Mouse (Mus musculus): ENCODE results near the gene Slc16a14. TPM values are rescaled to one million over a fixed set of nuclear protein-coding genes. Genes with fewer than 3 reads are reported as not detected.
"Not testable (repeated sequence)": the region's sequence is repeated elsewhere in the genome, so short reads cannot be mapped to it uniquely, and the experiment has no call there.

Slc16a14 gene
- polyA plus RNA-seq (2012; rRNA removed) (0.01 TPM in 1 of 2 replicates, not detected in the other), polyA plus RNA-seq (2014; fragmentation: Nextera tagmentation; extraction: Ambion mirVana) (not detected in 2 replicates)

DNA sequence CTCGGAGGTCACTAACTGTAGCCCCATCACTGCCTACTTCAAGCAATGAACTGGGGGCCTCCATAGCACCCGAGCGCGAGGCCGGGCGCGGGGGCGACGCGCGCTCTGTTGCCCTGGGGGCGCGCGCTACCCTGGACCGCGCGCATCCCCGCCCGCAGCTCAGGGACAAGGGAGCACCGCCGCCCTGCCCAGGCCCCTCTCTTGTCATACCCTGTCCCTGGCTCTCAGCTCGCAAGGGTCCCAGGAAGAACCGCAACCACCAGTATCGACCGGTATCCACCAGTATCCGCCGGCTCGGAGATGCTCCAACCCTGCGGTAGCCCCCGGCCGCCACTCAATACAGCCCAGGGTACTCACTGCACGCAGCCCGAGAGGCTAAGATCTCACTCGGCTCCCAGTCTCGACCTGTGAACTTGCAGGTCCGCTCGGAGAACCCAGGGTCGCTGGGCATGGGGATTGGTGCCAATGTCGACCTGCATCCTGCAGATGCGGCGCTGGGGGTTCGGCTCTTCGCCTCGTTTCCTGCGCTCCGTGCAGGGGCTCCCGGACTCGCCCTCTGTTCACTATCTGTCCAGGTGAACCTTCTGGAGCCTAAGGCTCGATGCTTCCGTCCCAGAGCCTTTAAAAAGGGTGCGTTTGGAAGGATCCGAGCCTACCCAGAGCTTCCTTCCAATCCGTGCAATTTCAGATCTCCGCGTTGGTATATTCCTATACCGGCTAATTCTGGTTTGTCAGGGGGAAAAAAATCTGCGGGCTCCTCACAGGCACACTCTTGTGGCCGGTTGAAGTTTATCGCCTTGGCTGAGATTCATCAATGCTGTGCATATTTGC lies at the start of gene Slc16a14:
Slc16a14 (minus strand) TSS at position 632 of the 831 bp plus-strand sequence.
- Histone ChIP-seq H3K4me2 (ENCODE audit: low read depth) (peak within 1 kb of the TSS; percentile 54), H3K27ac (no peak within 1 kb of the TSS), H3K36me3 (replicated peaks; ENCODE audit: control insufficient read depth, insufficient read depth, low read depth) (no peaks in the 10 kb centered on the region), H3K4me3 (ENCODE audit: insufficient read depth in 1 of 2, low read depth in 2 of 2, low read length in 2 of 2) (peak within 1 kb of the TSS; percentile 15 to 40), H3K9me3 (ENCODE audit: control insufficient read depth, low read length) (no peaks in the 10 kb centered on the region), H3K27me3 (ENCODE audit: control insufficient read depth, insufficient read depth, low read length) (peaks cover 17% of the 10 kb centered on the region), H3K4me1 (replicated peaks; ENCODE audit: control insufficient read depth in 2 of 2, insufficient read depth in 2 of 2, low read length in 1 of 2) (no peaks in the 10 kb centered on the region), H3K9ac (replicated peaks) (no peak within 1 kb of the TSS)
- no peak for DNase-seq (ENCODE audit: low read depth in 3 of 3, low spot score in 3 of 3)
- no peak for ATAC-seq (ENCODE audit: insufficient read depth)
- 0 out of 2 replicates have a peak, but pooled peaks have one; percentile 2 for TF ChIP-seq CTCF (IDR thresholded peaks at IDR 0.05; ENCODE audit: low read depth)
- TF ChIP-seq EP300 (IDR thresholded peaks at IDR 0.05; ENCODE audit: low read depth) = no peak
- WGBS (ENCODE audit: insufficient replicate concordance) = 1% methylated on average over 59 of the region's 59 CpGs

DNA sequence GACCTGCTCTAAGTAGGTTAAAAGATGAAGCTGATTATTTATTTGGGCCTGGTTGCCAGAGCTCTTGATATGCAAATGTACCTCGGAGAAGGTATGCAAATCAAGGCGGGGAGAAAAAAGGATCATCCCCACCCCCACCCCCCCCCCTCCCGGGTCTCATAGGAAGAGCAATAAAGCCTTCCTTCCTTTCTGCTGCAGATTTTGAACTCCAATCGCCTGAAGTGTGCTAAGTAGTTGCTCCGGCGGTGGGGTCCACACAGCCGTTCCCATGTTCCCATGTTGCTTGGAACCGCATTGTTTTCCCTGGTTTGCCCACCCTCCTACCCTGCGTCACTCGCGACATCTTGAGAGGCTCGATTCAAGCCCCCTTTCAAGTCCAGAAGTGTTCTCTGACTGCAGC lies 26.8 kb upstream of the Slc16a14 start:
- not testable (repeated sequence) for DNase-seq (ENCODE audit: low read depth in 3 of 3, low spot score in 3 of 3); H3K4me2 ChIP-seq (ENCODE audit: low read depth); H3K36me3 ChIP-seq (replicated peaks; ENCODE audit: control insufficient read depth, insufficient read depth, low read depth); ATAC-seq (ENCODE audit: insufficient read depth); H3K27me3 ChIP-seq (ENCODE audit: control insufficient read depth, insufficient read depth, low read length); H3K27ac ChIP-seq; H3K4me3 ChIP-seq (ENCODE audit: insufficient read depth in 1 of 2, low read depth in 2 of 2, low read length in 2 of 2); H3K9me3 ChIP-seq (ENCODE audit: control insufficient read depth, low read length); H3K4me1 ChIP-seq (replicated peaks; ENCODE audit: control insufficient read depth in 2 of 2, insufficient read depth in 2 of 2, low read length in 1 of 2); H3K9ac ChIP-seq (replicated peaks)
- 13% methylated on average over 12 of the region's 12 CpGs for WGBS (ENCODE audit: insufficient replicate concordance)

DNA sequence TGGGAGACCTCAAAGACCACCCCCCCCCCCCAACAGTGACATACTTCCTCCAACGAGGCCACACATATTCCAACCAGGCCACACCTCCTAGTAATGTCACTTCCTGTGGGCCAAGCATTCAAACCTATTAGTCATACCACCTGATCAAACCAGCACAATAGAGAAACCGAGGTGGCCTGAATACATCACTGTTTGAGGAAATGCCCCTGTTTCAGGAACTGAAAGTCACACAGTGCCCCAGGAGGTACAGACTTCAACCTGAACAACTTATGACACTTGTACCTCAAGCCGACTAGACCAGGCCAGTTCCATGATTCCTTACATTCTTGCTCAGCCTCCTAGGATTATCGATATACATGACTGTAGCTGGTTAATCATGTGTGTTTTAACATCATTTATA lies 22.8 kb upstream of the Slc16a14 start:
- not testable (repeated sequence) for H3K27me3 ChIP-seq (ENCODE audit: control insufficient read depth, insufficient read depth, low read length); H3K9ac ChIP-seq (replicated peaks); H3K9me3 ChIP-seq (ENCODE audit: control insufficient read depth, low read length); H3K4me3 ChIP-seq (ENCODE audit: insufficient read depth in 1 of 2, low read depth in 2 of 2, low read length in 2 of 2); H3K36me3 ChIP-seq (replicated peaks; ENCODE audit: control insufficient read depth, insufficient read depth, low read depth); ATAC-seq (ENCODE audit: insufficient read depth); H3K27ac ChIP-seq; DNase-seq (ENCODE audit: low read depth in 3 of 3, low spot score in 3 of 3); H3K4me2 ChIP-seq (ENCODE audit: low read depth); H3K4me1 ChIP-seq (replicated peaks; ENCODE audit: control insufficient read depth in 2 of 2, insufficient read depth in 2 of 2, low read length in 1 of 2)
- 50% methylated on average over 4 of the region's 4 CpGs for WGBS (ENCODE audit: insufficient replicate concordance)

DNA sequence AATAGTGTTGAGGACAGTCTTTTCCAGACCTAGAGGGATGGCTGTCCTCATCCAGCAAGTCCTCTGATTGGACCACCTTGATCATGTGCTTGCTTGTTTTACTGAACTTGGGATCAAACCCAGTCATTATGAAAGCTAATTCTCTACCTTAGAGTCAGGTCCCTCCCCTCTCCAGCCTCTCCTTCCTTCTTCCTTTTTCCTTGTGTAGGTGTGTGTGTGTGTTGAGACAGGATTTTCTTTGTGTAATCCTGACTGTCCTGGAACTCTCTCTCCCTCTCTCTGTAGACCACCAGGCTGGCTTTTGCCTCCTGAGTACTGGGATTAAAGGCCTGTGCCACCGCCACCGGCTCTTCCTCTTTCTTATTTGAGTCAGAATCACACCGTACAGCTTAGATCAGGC lies 21.8 kb upstream of the Slc16a14 start:
- H3K36me3 ChIP-seq (replicated peaks; ENCODE audit: control insufficient read depth, insufficient read depth, low read depth); DNase-seq (ENCODE audit: low read depth in 3 of 3, low spot score in 3 of 3); H3K4me3 ChIP-seq (ENCODE audit: insufficient read depth in 1 of 2, low read depth in 2 of 2, low read length in 2 of 2); ATAC-seq (ENCODE audit: insufficient read depth); H3K9me3 ChIP-seq (ENCODE audit: control insufficient read depth, low read length); H3K4me2 ChIP-seq (ENCODE audit: low read depth); H3K4me1 ChIP-seq (replicated peaks; ENCODE audit: control insufficient read depth in 2 of 2, insufficient read depth in 2 of 2, low read length in 1 of 2); H3K27me3 ChIP-seq (ENCODE audit: control insufficient read depth, insufficient read depth, low read length); H3K9ac ChIP-seq (replicated peaks); H3K27ac ChIP-seq: not testable (repeated sequence)
- WGBS (ENCODE audit: insufficient replicate concordance) = 89% methylated on average over 3 of the region's 3 CpGs

DNA sequence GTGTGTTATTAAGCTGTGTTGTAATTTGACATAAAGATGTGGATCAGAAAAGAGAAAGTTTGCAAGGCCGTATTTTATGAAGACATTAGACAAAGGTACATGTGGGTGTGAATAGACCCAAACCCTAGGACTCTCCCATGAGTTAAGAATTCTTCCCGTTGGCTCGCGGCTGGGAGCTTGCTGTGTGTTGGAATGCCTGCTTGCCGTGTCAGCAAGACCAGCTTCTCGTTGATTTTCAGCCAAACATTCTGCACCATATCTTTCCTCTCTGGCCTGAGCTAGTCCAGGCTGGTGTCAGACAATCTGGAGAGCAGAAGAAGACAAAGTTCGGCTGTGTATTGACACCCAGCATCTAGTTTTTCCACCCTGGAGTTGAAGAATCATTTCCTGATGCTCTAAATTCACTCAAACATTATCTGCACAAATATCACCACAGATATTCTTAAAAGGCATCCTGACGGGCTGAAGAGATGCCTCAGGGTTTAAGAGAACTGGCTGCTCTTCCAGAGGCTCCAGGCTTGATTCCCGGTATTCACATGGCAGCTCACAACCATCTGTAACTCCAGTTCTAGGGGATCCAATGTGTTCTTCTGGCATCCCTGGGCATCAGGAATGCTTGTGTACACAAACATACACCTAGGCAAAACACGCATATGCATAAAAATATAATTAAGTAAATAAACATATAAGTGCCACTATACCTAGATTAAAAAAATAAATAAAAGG lies 17.7 kb upstream of the Slc16a14 start:
- H3K4me2 ChIP-seq (ENCODE audit: low read depth) = no peak overlapping the region
- H3K27me3 ChIP-seq (ENCODE audit: control insufficient read depth, insufficient read depth, low read length) = no peaks in the 10 kb centered on the region
- ATAC-seq (ENCODE audit: insufficient read depth) (no peak), DNase-seq (ENCODE audit: low read depth in 3 of 3, low spot score in 3 of 3) (no peak)
- no peak overlapping the region for H3K9ac ChIP-seq (replicated peaks)
- H3K9me3 ChIP-seq (ENCODE audit: control insufficient read depth, low read length) = no peaks in the 10 kb centered on the region
- H3K4me1 ChIP-seq (replicated peaks; ENCODE audit: control insufficient read depth in 2 of 2, insufficient read depth in 2 of 2, low read length in 1 of 2) = no peaks in the 10 kb centered on the region
- H3K27ac ChIP-seq = no peak overlapping the region
- no peak for TF ChIP-seq CTCF (IDR thresholded peaks at IDR 0.05; ENCODE audit: low read depth)
- TF ChIP-seq EP300 (IDR thresholded peaks at IDR 0.05; ENCODE audit: low read depth) = no peak
- no peaks in the 10 kb centered on the region for H3K36me3 ChIP-seq (replicated peaks; ENCODE audit: control insufficient read depth, insufficient read depth, low read depth)
- 68% methylated on average over 10 of the region's 10 CpGs for WGBS (ENCODE audit: insufficient replicate concordance)
- H3K4me3 ChIP-seq (ENCODE audit: insufficient read depth in 1 of 2, low read depth in 2 of 2, low read length in 2 of 2) = no peak overlapping the region
